Mouse (Mus musculus) cerebellum, adult 2 months (tissue): ENCODE measurements at regions not wholly inside any gene's neighbourhood (a gene's known extent, or its start where the extent isn't known, plus 50 kb on each side); places are given as distances from the start of the nearest gene placed in this dataset.
"Not testable (repeated sequence)": the region's sequence is repeated elsewhere in the genome, so short reads cannot be mapped to it uniquely, and the experiment has no call there.

ENCODE experiments used
- DNase-seq, 2 experiments: peaks; one replicate each; pipeline ENCODE4 v3.0.0; 2021
- H3K27ac ChIP-seq: fragments of 200-500 bp; 2 replicates; pipeline ENCODE4 v1.5.1; 2012; ENCODE audit warnings: low read length, control low read depth, inconsistent platforms; ENCODE audit not compliant: insufficient read depth
- H3K27me3 ChIP-seq: fragments of 200-500 bp; 2 replicates; pipeline ENCODE4 v1.6.1; 2012; ENCODE audit warnings: inconsistent platforms, mild to moderate bottlenecking, low read length, moderate library complexity; ENCODE audit not compliant: control insufficient read depth, insufficient read depth
- H3K4me1 ChIP-seq: fragments of 200-500 bp; 2 replicates; pipeline ENCODE4 v1.6.1; 2011; ENCODE audit warnings: low read length; ENCODE audit not compliant: control insufficient read depth, insufficient read depth
- H3K4me3 ChIP-seq: fragments of 200-500 bp; replicated peaks from 2 replicates; pipeline ENCODE3; 2011; ENCODE audit warnings: mild to moderate bottlenecking, low read depth, low read length, control low read depth; ENCODE audit not compliant: insufficient read depth
- CTCF ChIP-seq: fragments of 200-500 bp; IDR thresholded peaks from 2 replicates; pipeline ENCODE4 v1.5.1; 2011; ENCODE audit warnings: low read depth, mild to moderate bottlenecking, control low read depth, low read length, moderate library complexity, borderline replicate concordance; ENCODE audit not compliant: insufficient read depth
- POLR2A ChIP-seq: fragments of 200-500 bp; IDR thresholded peaks from 2 replicates; pipeline ENCODE4 v1.6.1; 2011; ENCODE audit warnings: low read length, control low read depth, borderline replicate concordance; ENCODE audit not compliant: insufficient read depth
- WGBS: fragments of 180-500 bp; shearing (Covaris S2); methylation state at CpG from one replicate; pipeline ENCODE4 v1.1.7; 2018; 5-methylcytosine and 5-hydroxymethylcytosine counted together

DNA sequence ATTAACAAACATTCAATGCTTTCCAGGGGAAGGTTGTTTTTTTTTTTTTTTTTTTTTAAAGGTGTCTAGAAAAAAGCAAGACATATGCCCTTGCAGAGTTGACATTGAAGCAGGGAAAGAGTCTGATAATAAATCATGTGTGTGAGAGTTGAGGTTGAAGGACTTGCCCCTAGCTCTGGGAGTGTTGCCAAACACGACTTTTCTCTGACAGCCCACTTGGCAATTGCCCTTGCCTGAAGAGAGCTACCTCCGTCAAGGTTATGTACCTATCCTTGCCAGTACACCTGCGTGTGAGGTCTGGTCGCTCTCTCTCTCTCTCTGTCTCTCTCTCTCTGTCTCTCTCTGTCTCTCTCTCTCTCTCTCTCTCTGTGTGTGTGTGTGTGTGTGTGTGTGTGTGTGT lies 73.1 kb downstream of the Dusp6 start:
- no peaks in the 10 kb centered on the region; the same call in 1 of the 2 replicates for H3K27me3 ChIP-seq
- H3K4me3 ChIP-seq = no peak overlapping the region
- no peak for DNase-seq
- H3K4me1 ChIP-seq = no peaks in the 10 kb centered on the region
- TF ChIP-seq CTCF (no peak), POLR2A (no peak)
- WGBS = 40% methylated on average over 4 of the region's 4 CpGs
- H3K27ac ChIP-seq = no peak overlapping the region

DNA sequence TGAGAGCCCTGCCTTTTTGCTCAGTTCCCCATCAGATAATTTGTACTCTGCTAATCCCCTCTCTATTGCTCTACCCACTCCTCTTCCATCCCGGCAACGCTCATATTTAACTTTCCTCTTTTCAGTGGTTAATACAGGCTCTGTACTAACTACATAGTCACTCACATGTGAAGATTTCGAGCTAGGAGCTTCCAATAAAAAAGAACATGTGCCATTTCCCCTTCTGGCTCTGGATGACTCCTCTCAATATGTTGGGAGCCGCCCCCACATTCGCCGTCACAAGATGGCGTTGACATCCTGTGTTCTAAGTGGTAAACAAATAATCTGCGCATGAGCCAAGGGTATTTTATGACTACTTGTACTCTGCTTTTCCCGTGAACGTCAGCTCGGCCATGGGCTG lies 75.8 kb downstream of the Dusp6 start:
- not testable (repeated sequence) for H3K4me1 ChIP-seq, H3K4me3 ChIP-seq, DNase-seq, H3K27ac ChIP-seq, H3K27me3 ChIP-seq
- WGBS = 92% methylated on average over 8 of the region's 11 CpGs

- not testable (repeated sequence) for H3K4me1 ChIP-seq, H3K27me3 ChIP-seq
- WGBS = 96% methylated on average over 15 of the region's 19 CpGs
Observed at GRCm38 (mm10) chr10:99339291-99339912, 76.4 kb downstream of the Dusp6 start.

GRCm38 (mm10) chr10:99340057-99340456 lies 77.0 kb downstream of the Dusp6 start:
- not testable (repeated sequence) for H3K27ac ChIP-seq, H3K4me3 ChIP-seq, H3K27me3 ChIP-seq, H3K4me1 ChIP-seq, DNase-seq
- 100% methylated on average over 5 of the region's 25 CpGs for WGBS

More at GRCm38 (mm10) chr10:99339291-99339912, 76.4 kb downstream of the Dusp6 start:
- not testable (repeated sequence) for H3K4me3 ChIP-seq, H3K27ac ChIP-seq
- DNase-seq = peak; percentile 59 to 75

- WGBS = 15% methylated on average over 3 of the region's 3 CpGs
- Histone ChIP-seq H3K4me1 (peaks cover 12% of the 10 kb centered on the region), H3K27me3 (no peaks in the 10 kb centered on the region; the same call in 1 of the 2 replicates), H3K4me3 (no peak overlapping the region), H3K27ac (no peak overlapping the region)
- DNase-seq = peak; percentile 56 to 85
- TF ChIP-seq POLR2A (no peak), CTCF (no peak)
Observed at GRCm38 (mm10) chr10:99349125-99349716, 86.2 kb downstream of the Dusp6 start.

DNA sequence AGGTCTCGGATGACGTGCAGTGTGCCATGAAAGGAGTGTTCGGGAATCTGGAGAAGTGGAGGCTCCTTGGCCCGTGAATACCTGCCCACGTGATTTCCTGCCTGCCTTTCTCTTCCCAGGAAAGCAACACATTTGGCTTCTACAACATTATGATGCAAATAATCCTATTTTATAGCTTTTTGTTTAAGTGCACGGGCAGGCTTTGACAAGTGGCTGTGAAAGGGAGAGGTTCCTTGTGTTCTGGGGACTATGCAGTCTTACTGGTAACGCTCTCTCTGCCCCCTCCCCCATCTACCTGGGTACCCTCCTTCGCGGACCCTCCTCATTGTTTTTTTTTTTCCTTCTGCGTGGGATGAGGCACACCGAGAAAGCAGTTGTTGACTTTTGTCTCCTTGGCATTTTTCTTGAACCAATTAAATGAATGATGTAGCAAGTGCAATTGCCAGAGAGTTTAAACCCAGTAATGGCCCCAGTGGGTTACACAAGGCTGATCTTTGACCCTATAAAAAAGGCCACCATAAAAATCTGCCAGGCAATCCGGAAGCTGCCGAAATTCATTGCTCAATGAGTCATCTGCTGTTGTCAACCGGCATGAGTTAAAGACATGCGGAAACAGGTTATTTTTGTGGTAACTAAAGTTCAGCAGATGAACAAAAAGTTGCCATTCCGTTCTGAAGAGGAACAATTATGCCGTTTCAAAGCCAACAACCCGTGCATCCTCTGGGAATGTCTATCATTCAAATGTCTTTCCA lies 90.7 kb downstream of the Dusp6 start:
- 74% methylated on average over 18 of the region's 18 CpGs for WGBS

GRCm38 (mm10) chr10:99354352-99354751 lies 91.3 kb downstream of the Dusp6 start:
- DNase-seq = no peak
- H3K4me1 ChIP-seq = peaks cover 3% of the 10 kb centered on the region; the same call in 1 of the 2 replicates
- TF ChIP-seq POLR2A = no peak
- no peak for TF ChIP-seq CTCF
- no peak overlapping the region for H3K27ac ChIP-seq
- H3K27me3 ChIP-seq = no peaks in the 10 kb centered on the region; the same call in 1 of the 2 replicates
- no peak overlapping the region for H3K4me3 ChIP-seq
- WGBS = 98% methylated on average over 2 of the region's 2 CpGs

More for the DNA sequence above, 90.7 kb downstream of the Dusp6 start:
- peaks cover 9% of the 10 kb centered on the region; the same call in 1 of the 2 replicates for H3K4me1 ChIP-seq
- no peak for DNase-seq
- TF ChIP-seq POLR2A = no peak
- no peak for TF ChIP-seq CTCF
- no peaks in the 10 kb centered on the region; the same call in 1 of the 2 replicates for H3K27me3 ChIP-seq
- no peak overlapping the region for H3K27ac ChIP-seq
- H3K4me3 ChIP-seq = no peak overlapping the region

- no peak for TF ChIP-seq POLR2A
- no peak for TF ChIP-seq CTCF
- Histone ChIP-seq H3K27ac (no peak overlapping the region), H3K4me1 (no peaks in the 10 kb centered on the region), H3K4me3 (no peak overlapping the region), H3K27me3 (no peaks in the 10 kb centered on the region; the same call in 1 of the 2 replicates)
- no peak for DNase-seq
- 85% methylated on average over 4 of the region's 4 CpGs for WGBS
Observed at GRCm38 (mm10) chr10:99355303-99355702, 92.3 kb downstream of the Dusp6 start.
